In the genomic region with DNA sequence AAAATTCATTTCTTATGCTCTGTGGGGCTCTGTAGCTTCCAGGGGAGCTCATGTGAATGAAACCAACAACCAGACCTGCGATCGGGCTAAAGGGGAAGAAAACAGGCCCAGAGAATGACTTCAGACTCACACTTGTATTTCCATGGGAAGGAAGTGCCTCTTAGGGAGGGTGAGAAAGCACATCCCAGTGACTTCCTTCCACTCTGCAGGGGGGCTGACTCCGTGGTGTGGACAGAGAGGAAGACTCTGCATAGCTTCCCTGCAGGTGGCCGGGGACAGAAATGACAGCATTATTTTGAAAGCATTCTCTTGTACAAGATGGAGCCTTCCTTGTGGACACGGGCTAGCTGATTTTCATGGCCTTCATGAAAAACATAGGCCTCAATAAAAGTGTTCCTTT, we compare ENCODE assay signal across 9 mouse cellular contexts.
A peak's percentile ranks its signal among the peaks of the same experiment; 100 is the strongest.
DNase-seq lines count a peak whose midpoint lies in the region; ATAC-seq and TF ChIP-seq lines count a peak whose summit lies in the region.
"Had no signal": no experiment of that assay in that cellular context is flagged by ENCODE, and none has a peak within 500 bp of the region (broad histone marks: within the 10 kb centered on the region; RNA-seq: fewer than 3 reads in every experiment).

No protein-coding gene starts in this region.

- no peak overlapping the region for H3K4me3 ChIP-seq in left cerebral cortex, adult 2 months
- H3K4me3 ChIP-seq: neural tube, embryonic 15.5 days had no signal

- intact Hi-C loops in left cerebral cortex, adult 2 months (cut with DNase I) = loop anchor here (1.0 kb wide), 1 partner anchor 72 kb away; no protein-coding TSS in a partner anchor

- ATAC-seq in hematopoietic stem cell, adult 5-6 weeks (replicated peaks in 1 of 2; ENCODE audit: insufficient read depth in 1 of 2, low FRiP score in 2 of 2, low TSS enrichment in 1 of 2, low read depth in 1 of 2, poor library complexity in 2 of 2, severe bottlenecking in 2 of 2) = peak; percentile 29 to 43; a peak in 1 of 4 replicates
- ATAC-seq in megakaryocyte progenitor cell, adult 5-6 weeks (replicated peaks; ENCODE audit: poor library complexity) = peak; percentile 69

- H3K27ac ChIP-seq in left cerebral cortex, adult 2 months = peak overlapping the region; percentile 33; the same call in 1 of the 2 replicates

- TF ChIP-seq CTCF in left cerebral cortex, adult 2 months (IDR thresholded peaks at IDR 0.05) = no peak

- peak; percentile 6 to 19 for DNase-seq in adrenal gland, postnatal 36 days
- DNase-seq in adrenal gland, postnatal 14 days = no peak
- DNase-seq in left cerebral cortex, adult 2 months (ENCODE audit: extremely low spot score in 1 of 2, low spot score in 2 of 2) = no peak
- DNase-seq in left cerebral cortex, adult 9 months (ENCODE audit: low spot score in 2 of 2) = no peak
- DNase-seq in testis, postnatal 14 days (ENCODE audit: low spot score) = no peak
- DNase-seq in right cerebral cortex, postnatal 25 days = no peak

Comparison
In these comparisons a context has a peak if more than half of its experiments do, and no peak if none do; other contexts are left out.
1. DNase-seq: peak in adrenal gland, postnatal 36 days (2 of 2); none in adrenal gland, postnatal 14 days (single experiment), left cerebral cortex, adult 2 months (0 of 2), left cerebral cortex, adult 9 months (0 of 2), testis, postnatal 14 days (single experiment) and right cerebral cortex, postnatal 25 days (single experiment).